Mouse (Mus musculus) urinary bladder, postnatal 4 days (tissue): Measurements from ENCODE around the gene 1700016D06Rik.

Source experiments
- DNase-seq, 2 experiments: peaks; one replicate each; pipeline ENCODE4 v3.0.0; 2021 to 2022; ENCODE audit warnings: low spot score in 2 of 2

The 1700016D06Rik gene

DNA sequence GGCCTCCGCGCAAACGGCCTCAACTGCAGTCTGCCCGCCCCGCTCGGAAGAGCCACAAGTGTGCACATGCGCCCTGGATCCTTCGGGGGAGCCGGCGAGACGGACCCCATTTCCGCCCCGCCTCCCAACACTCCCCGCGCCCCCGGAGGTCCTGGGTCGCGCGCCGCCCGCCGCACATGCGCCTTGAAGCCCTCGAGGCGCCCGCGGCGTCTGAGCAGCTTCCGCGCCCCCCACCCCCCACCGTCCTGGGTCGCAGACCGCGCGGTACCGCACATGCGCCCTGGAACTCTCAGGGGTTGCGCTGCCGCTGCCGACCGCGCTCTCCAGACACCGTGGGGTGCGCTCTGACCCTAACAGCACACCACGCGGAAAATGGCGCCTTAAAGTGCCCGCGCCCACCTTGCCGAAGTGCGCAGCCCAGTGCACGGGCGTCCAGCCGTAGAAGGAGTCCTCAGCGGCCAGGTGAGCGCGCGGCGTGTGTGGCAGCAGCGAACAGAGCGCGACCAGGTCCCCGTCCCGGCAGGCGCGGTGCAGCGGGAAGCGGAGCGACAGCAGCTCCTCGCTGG lies 65.8 kb downstream of the 1700016D06Rik start:
- peak; percentile 84 to 87 for DNase-seq

DNA sequence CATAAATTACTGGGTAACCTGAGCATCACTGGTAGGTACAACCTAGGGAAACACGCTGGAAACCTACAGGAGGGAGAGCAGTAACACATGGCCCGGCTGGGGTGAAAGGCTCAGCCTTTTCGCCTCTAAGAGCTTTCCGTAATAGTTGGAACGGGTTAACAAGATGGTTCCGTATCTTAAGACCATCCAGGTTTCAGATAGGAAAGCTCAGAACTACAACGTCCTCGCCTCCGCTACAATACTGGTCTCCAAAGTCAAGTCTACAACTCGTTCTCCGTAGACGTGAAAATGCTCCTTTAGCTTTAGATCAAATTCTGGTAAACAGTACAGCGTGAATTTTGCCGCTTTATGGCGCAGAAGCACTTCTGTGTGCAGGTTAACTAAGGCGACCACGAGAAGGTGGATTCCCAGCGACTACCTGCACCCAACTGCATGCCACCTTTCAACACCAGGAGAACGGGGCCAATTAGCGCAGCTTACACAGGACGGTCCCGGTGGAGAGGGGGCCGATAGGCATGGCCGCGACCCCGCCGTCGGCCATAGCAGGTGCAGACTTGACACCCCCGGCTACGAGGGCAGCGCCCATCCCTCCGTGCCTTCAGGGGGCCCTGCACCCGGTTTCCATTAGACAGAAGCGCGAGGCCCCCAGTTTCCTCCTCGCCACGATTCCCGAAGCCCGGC lies 66.4 kb downstream of the 1700016D06Rik start:
- no peak for DNase-seq

DNA sequence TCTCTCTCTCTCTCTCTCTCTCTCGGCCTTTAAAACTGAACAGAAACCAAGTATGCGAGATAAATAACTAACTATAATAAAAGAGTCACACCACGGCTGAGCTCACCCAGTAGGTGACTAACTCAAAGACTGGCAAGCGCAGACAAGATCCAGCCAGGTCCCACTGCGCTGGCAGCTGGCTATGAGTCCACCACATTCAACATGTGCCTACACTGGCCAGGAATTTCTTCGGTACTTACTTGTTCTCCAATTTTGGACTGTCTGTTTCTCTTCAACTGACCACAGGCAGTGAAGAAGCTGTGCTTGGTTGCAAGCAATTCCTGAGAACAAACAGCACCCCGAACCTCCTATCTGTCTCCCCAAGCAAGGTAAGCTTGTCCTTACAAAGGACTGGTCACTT lies 67.4 kb downstream of the 1700016D06Rik start:
- DNase-seq = no peak

DNA sequence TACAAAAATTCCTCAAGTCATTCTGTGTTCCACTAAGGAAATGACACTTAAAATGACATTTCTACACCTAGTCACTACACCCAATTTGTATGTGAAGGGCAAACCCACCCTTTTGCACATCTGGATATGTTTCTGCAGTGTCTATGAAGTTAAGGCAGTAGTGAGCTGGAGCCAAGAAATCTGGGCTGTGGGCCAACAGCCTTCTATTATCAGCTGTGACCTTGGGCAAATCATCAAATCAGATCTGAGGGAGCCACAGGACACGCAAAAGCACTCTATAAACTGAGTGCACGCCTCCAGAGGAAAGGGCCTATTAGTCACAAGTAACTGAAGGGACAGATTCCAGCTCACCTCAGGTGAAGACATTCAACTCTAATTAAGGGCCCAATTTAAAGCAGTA lies 68.5 kb downstream of the 1700016D06Rik start:
- peak in 1 of 2 experiments; percentile 64 for DNase-seq

DNA sequence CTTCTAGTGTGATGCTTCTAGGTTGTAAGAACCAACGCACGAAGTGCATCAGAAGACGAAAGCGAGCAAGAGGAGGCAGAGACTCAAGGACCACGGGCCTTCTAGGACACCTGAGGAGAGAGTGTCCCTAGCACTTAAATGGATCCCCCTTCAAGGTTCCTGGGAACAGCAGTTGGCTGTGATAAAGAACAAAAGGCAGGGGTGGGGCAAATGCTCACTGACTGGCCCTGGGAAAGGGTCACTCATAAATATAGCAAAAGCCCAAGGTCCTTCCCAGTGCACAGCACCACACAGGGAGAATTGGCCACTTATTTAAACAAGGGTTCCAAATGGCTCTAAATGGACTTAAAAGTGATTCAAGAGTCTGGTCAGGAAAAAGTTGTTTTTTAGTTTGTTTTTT lies 71.7 kb downstream of the 1700016D06Rik start:
- DNase-seq = no peak

DNA sequence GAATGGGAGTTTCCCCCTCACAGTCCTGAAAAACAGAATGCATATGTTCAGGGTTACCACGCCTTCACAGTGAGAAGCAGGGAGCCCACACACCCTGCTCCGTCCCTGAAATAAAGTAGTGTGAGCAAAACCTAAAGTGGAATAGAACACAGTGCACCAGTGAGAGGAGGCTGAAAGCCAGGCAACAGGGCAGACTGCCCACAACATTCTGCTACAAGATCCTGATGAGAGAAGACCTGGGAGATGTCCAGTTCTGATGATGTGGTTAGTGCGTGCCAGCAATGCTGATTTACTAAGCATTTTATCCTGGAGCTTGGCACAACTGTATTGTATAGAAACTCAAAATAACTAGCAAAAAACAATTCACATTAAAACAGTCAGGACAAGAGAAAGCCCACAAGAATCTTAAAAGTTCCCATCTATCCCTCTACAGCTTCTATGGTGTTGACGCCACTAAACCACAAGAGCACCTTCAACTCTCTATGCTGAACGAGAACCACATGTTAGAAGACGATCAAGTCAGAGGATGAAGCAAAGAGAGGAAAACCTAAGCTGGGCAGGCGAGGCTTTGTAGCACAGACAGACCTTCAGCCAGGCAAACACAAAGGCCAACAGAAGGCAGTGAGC lies 72.2 kb downstream of the 1700016D06Rik start:
- DNase-seq = peak in 1 of 2 experiments; percentile 54

DNA sequence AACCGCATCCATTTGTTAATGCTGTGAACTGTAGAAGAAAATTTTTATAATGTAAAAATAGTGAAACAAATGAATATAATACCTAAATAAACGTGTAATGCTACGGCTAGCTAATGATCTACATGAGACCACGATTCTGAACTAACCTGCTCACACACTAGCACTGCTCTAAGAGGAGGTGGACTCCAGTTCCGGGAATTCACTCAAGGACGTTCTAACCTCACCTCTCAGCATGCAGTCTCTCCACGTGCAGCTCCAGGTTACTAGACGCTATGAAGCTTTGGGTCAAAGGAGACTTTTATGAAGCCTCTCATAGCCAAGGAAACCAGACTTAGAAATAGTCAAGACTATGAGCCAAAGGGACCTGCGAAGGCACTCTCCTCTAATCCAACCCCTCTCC lies 73.1 kb downstream of the 1700016D06Rik start:
- DNase-seq = no peak

DNA sequence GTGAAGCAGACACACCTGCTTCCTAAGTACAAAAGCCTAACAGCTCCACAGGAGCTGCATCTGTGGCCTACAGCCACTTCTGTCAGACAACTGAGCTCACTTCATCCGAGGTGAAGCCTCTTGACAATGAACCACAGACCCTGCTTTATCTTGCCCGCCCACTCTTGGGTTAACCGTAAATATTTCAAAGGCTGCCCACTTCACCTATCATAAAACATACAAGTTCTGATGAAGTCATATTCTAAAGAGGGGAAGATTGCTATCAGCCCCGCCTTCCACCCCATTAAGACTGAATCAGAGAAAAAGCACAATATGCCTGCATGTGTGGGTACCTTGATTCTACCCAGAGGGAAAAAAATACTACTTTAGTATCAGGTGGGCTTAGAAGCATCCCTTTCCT lies 75.8 kb downstream of the 1700016D06Rik start:
- DNase-seq = no peak

DNA sequence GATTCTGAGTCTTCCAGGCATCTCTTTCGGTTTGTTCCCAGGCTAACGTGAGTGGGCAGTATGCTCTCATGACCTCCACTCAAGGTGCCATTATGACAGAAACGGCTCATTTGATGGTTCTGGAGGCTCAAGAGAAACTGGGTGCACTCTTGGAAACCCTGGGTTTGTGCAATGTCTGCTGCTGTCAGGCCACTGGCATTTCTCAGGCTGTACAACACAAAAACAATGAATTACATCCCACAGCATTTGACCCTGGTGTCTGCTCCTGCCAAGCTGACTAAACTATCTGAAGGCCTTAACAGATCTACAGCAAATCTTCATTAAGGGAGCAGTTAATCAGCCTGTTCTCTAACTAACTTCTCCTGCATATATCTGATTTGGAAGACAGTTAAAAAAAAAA lies 81.8 kb downstream of the 1700016D06Rik start:
- DNase-seq = no peak

DNA sequence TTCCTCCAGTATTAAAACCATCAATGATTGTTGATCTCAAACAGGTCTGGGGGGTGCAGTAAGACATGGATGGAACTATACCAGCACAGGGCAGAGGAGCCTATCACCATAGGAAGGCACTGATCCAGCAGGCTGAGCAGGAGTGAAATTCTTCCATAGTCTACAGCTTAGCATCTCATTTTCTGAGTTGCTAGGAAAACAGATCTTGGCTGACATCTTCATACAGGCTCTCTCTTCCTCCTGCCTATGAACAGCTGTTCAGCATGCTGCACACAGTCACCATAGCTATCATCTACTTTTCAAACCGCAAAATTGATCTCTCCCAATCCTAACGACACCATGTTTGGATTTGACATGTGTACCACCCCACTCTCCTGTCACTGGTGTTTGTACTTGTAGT lies 82.8 kb downstream of the 1700016D06Rik start:
- no peak for DNase-seq

DNA sequence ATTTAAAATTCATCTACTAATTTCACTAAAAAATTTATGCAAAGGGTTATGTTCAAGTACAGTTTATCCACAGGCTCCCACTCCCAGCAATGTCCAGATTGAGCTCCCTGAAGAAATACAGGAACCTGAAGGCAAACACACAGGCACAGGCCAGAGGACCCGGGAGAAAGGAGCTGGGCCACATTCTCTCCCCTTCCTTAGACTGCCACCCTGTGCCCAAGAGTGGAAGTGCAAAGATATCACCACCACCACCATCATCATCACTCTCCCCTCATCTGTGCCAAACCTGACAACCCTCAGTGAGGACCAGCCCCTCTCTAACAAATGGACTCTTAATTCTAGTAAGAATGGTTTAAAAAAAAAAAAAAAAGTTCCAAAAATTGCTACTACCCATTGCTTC lies 84.6 kb downstream of the 1700016D06Rik start:
- DNase-seq = peak in 1 of 2 experiments; percentile 72

DNA sequence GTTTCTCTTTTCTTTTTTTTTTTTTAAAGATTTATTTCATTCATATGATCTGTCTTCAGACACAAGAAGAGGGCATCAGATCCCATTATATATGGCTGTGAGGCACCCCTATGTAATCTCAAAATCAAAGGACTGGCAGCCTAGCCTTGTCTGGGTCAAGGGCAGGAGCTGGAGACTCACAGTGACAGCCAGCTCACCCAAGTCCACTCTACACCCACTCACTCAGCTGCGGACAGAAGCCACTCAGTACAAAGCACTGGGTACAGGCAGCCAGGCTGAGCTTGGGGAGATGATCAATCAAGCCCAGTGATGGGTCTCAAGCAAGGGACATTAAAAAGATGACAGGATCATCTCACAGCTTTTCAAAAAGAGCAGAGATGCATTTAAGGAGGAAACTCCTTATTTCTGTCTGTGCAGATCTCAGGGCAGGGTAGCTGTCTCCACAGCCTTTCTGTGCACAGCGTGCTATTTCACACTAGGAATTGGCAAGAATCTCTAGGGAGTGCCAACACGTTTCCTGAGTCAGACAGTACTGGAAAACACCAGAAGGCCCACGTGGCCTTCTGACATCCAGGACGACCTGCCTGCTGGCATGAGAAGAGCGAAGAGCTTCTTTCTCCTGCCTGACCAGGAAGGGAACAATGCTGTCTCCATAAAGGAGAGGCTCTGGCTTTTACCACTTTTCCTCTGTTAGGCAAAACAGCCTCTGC lies 86.6 kb downstream of the 1700016D06Rik start:
- no peak for DNase-seq

DNA sequence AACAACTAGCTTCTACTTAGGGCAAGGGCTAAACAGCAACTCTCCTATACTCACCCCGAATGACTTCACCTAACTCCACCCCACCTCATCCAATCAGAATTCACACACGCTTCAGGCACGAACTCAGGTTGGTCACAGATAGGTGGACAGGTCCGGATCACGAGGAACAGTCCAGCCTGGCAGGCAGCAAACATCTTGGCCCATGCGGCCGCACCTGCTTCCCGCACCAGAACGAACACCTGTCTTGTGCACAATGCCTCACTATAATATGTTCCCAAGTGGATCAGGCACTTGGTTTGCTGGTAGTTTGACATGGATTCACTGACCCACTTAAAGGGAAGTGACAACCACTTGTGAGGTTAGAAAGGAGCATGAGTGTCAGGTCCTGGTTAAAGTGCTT lies 92.0 kb downstream of the 1700016D06Rik start:
- DNase-seq = no peak
